8 mouse cellular contexts compared by ENCODE assay signal in the genomic region with DNA sequence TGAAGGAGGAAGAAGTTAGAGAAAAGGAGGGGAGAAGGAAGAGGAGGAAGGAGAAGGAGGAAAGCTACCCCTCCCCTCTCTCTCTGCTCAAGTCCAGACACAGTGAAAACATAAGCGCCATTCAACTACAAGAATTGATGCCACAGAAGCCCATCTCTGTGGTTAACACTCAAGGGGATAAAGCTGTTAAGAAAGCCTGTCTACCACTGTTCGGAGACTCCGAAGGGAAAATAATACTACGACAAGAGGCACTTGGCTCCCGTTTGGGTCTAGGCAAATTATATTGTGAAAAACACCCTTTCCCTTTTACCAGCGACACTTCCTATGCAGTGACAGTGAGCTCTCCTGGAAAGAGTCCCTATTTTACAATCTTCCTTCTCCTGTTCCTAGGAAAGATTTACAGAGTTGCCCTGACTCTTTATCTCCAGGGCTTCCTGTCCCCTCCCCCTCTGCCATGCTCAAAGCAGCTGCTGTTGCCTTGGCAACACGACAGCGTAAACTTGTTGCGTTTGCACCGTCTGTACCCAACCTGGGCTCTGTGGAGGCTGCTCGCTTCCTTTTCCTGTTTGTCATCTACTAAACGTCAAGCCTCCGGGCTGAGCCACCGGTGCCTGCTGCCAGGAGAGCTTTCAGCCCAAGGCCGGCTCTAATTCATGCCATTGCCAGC. TPM values are rescaled to one million over a fixed set of nuclear protein-coding genes. Genes with fewer than 3 reads are reported as not detected.
DNase-seq lines count a peak whose midpoint lies in the region; ATAC-seq and TF ChIP-seq lines count a peak whose summit lies in the region.

No protein-coding gene starts in this region.

- WGBS in heart, adult 2 months: 4% methylated on average over 15 of the region's 15 CpGs
- 14% methylated on average over 15 of the region's 15 CpGs for WGBS in limb, embryonic 10.5 days
- WGBS in midbrain, embryonic 11.5 days: 9% methylated on average over 15 of the region's 15 CpGs
- WGBS in spleen, adult 2 months: 5% methylated on average over 15 of the region's 15 CpGs

- TF ChIP-seq EP300 in heart, adult 2 months (IDR thresholded peaks at IDR 0.05; ENCODE audit: insufficient read depth, low read depth, low read length): no peak

- H3K27ac ChIP-seq in heart, adult 2 months: no peak overlapping the region; the same call in 1 of the 2 replicates
- H3K27ac ChIP-seq in limb, embryonic 10.5 days: peak overlapping the region; percentile 74
- H3K27ac ChIP-seq in midbrain, embryonic 11.5 days (ENCODE audit: low read depth, low read length): no peak overlapping the region
- peak overlapping the region; percentile 93 for H3K27ac ChIP-seq in spleen, adult 2 months (ENCODE audit: insufficient read depth, low read length)

- peak; percentile 7 for DNase-seq in gastrocnemius, adult 18-20 months (ENCODE audit: low spot score)
- no peak for DNase-seq in gastrocnemius, adult 8-10 months (ENCODE audit: low spot score in 2 of 2)
- DNase-seq in embryo, embryonic 11 days: peak; percentile 89
- peak; percentile 33 to 76 for DNase-seq in heart, adult 2 months
- DNase-seq in kidney, adult 11 months: peak; percentile 61
- peak; percentile 77 for DNase-seq in limb, embryonic 10.5 days (ENCODE audit: low spot score)
- peak; percentile 90 for DNase-seq in midbrain, embryonic 11.5 days (ENCODE audit: low spot score, missing footprints)
- DNase-seq in spleen, adult 2 months (ENCODE audit: low read depth in 1 of 2, low spot score in 2 of 2): peak; percentile 82 to 94

- no peaks in the 10 kb centered on the region for H3K9me3 ChIP-seq in limb, embryonic 10.5 days (replicated peaks)
- no peaks in the 10 kb centered on the region for H3K9me3 ChIP-seq in midbrain, embryonic 11.5 days (ENCODE audit: control insufficient read depth, low read length)

- TF ChIP-seq CTCF in heart, adult 2 months (IDR thresholded peaks at IDR 0.05): no peak
- no peak for TF ChIP-seq CTCF in spleen, adult 2 months (IDR thresholded peaks at IDR 0.05; ENCODE audit: extremely low read depth, insufficient read depth, insufficient read length, insufficient replicate concordance)

- H3K4me2 ChIP-seq in midbrain, embryonic 11.5 days: peak overlapping the region; percentile 46

- peak; percentile 91 for ATAC-seq in midbrain, embryonic 11.5 days (ENCODE audit: low FRiP score)

- peak overlapping the region; percentile 22 for H3K4me3 ChIP-seq in heart, adult 2 months
- H3K4me3 ChIP-seq in limb, embryonic 10.5 days: peak overlapping the region; percentile 49
- peak overlapping the region; percentile 17 for H3K4me3 ChIP-seq in midbrain, embryonic 11.5 days (ENCODE audit: low read depth, low read length)
- peak overlapping the region; percentile 49 for H3K4me3 ChIP-seq in spleen, adult 2 months (ENCODE audit: extremely low read depth, insufficient read depth, insufficient read length)

- H3K36me3 ChIP-seq in heart, adult 2 months (ENCODE audit: control insufficient read depth, insufficient read depth, low read length): no peaks in the 10 kb centered on the region
- no peaks in the 10 kb centered on the region for H3K36me3 ChIP-seq in limb, embryonic 10.5 days
- H3K36me3 ChIP-seq in midbrain, embryonic 11.5 days (ENCODE audit: control insufficient read depth, insufficient read depth, low read length): no peaks in the 10 kb centered on the region
- no peaks in the 10 kb centered on the region for H3K36me3 ChIP-seq in spleen, adult 2 months (ENCODE audit: control insufficient read depth, insufficient read depth, low read length)

- intact Hi-C loops in heart, adult 2 months (cut with DNase I): no loop called here

- no peak overlapping the region for H3K9ac ChIP-seq in heart, adult 2 months (ENCODE audit: low read depth, low read length)
- peak overlapping the region; percentile 39; the same call in 1 of the 2 replicates for H3K9ac ChIP-seq in midbrain, embryonic 11.5 days (ENCODE audit: low read length)

- no peaks in the 10 kb centered on the region for H3K27me3 ChIP-seq in heart, adult 2 months (ENCODE audit: control insufficient read depth, insufficient read depth, low read length)
- H3K27me3 ChIP-seq in limb, embryonic 10.5 days (ENCODE audit: low read depth, poor library complexity, severe bottlenecking): no peaks in the 10 kb centered on the region
- H3K27me3 ChIP-seq in midbrain, embryonic 11.5 days (ENCODE audit: control insufficient read depth, insufficient read depth, low read length): no peaks in the 10 kb centered on the region
- no peaks in the 10 kb centered on the region for H3K27me3 ChIP-seq in spleen, adult 2 months (ENCODE audit: control insufficient read depth, insufficient read depth, low read length)

- H3K4me1 ChIP-seq in heart, adult 2 months (ENCODE audit: control insufficient read depth, insufficient read depth, low read length): no peaks in the 10 kb centered on the region
- peaks cover 18% of the 10 kb centered on the region for H3K4me1 ChIP-seq in limb, embryonic 10.5 days
- peaks cover 11% of the 10 kb centered on the region for H3K4me1 ChIP-seq in midbrain, embryonic 11.5 days (ENCODE audit: control insufficient read depth, insufficient read depth, low read length)
- peaks cover 10% of the 10 kb centered on the region; the same call in 1 of the 2 replicates for H3K4me1 ChIP-seq in spleen, adult 2 months (ENCODE audit: control insufficient read depth, insufficient read depth, insufficient read length)

- TF ChIP-seq POLR2A in heart, adult 2 months (IDR thresholded peaks at IDR 0.05; ENCODE audit: insufficient read depth, low read depth, low read length): no peak
- TF ChIP-seq POLR2A in spleen, adult 2 months (IDR thresholded peaks at IDR 0.05; ENCODE audit: low read depth, low read length): peak; percentile 19

- H3K79me2 ChIP-seq in heart, adult 2 months (replicated peaks; ENCODE audit: control insufficient read depth, insufficient read depth, low read length): no peaks in the 10 kb centered on the region

RNA-seq across cellular contexts. Expression of gene Siah3, which starts 10.4 kb away (rescaled TPM):
- total RNA-seq in gastrocnemius, adult 18-20 months (2021): not detected
- total RNA-seq in gastrocnemius, adult 8-10 months (2022): under 1 TPM in 1 of 4 experiments, not detected in 3; 0.11 TPM
- total RNA-seq in heart, adult 2 months (2021): not detected
- polyA plus RNA-seq in heart, adult 2 months (2012; rRNA removed): 0.02 TPM in 1 of 2 replicates, not detected in the other
- not detected in 2 replicates for polyA plus RNA-seq in limb, embryonic 10.5 days (2016; fragmentation: Nextera tagmentation; extraction: Ambion mirVana)
- 1.1 and 1.4 TPM in 2 replicates for polyA plus RNA-seq in midbrain, embryonic 11.5 days (2014; fragmentation: Nextera tagmentation; extraction: Ambion mirVana)
- polyA plus RNA-seq in spleen, adult 2 months (2012; rRNA removed): 0.16 and 0.23 TPM in 2 replicates

Comparison
In these comparisons a context has a peak if more than half of its experiments do, and no peak if none do; other contexts are left out.
1. DNase-seq: peak in gastrocnemius, adult 18-20 months (single experiment), embryo, embryonic 11 days (single experiment), heart, adult 2 months (2 of 2), kidney, adult 11 months (single experiment), limb, embryonic 10.5 days (single experiment), midbrain, embryonic 11.5 days (single experiment) and spleen, adult 2 months (2 of 2); none in gastrocnemius, adult 8-10 months (0 of 2).
2. H3K27ac ChIP-seq: peak in limb, embryonic 10.5 days (single experiment) and spleen, adult 2 months (single experiment); none in heart, adult 2 months (single experiment) and midbrain, embryonic 11.5 days (single experiment).
3. Peak in every context shown above with its lines, with median percentiles within 50 percentile points of each other: H3K4me3 ChIP-seq.